Mouse (Mus musculus) right cerebral cortex, postnatal 4 days (tissue): Measurements from ENCODE around the gene Prkrip1.
"Not testable (repeated sequence)": the region's sequence is repeated elsewhere in the genome, so short reads cannot be mapped to it uniquely, and the experiment has no call there.

Experiments used
- DNase-seq: peaks from one replicate; pipeline ENCODE4 v3.0.0-alpha.2; 2022

Gene Prkrip1

GRCm38 (mm10) chr5:136211341-136212102 lies 12.8 kb upstream of the Prkrip1 start:
- DNase-seq = not testable (repeated sequence)

GRCm38 (mm10) chr5:136210549-136210948 lies 11.8 kb upstream of the Prkrip1 start:
- no peak for DNase-seq

- DNase-seq = peak; percentile 62
Observed at GRCm38 (mm10) chr5:136201832-136202231, 3.1 kb upstream of the Prkrip1 start.

GRCm38 (mm10) chr5:136199526-136199925 lies 763 bp upstream of the Prkrip1 start:
- no peak for DNase-seq

GRCm38 (mm10) chr5:136191870-136192269 lies 6.9 kb downstream of the Prkrip1 start:
- DNase-seq = no peak

GRCm38 (mm10) chr5:136186723-136187122 lies 12.0 kb downstream of the Prkrip1 start:
- DNase-seq = peak; percentile 55

- DNase-seq = no peak
Observed at GRCm38 (mm10) chr5:136183766-136184165, 15.0 kb downstream of the Prkrip1 start.

- DNase-seq = no peak
Observed at GRCm38 (mm10) chr5:136182830-136183229, 15.9 kb downstream of the Prkrip1 start.

GRCm38 (mm10) chr5:136182049-136182448 lies 16.7 kb downstream of the Prkrip1 start:
- no peak for DNase-seq

- no peak for DNase-seq
Observed at GRCm38 (mm10) chr5:136181197-136181596, 17.6 kb downstream of the Prkrip1 start.

GRCm38 (mm10) chr5:136179594-136179993 lies 19.2 kb downstream of the Prkrip1 start:
- no peak for DNase-seq

- peak; percentile 80 for DNase-seq
Observed at GRCm38 (mm10) chr5:136173606-136174463, 24.9 kb downstream of the Prkrip1 start.

GRCm38 (mm10) chr5:136172939-136173338 lies 25.8 kb downstream of the Prkrip1 start:
- DNase-seq = no peak

- no peak for DNase-seq
Observed at GRCm38 (mm10) chr5:136171363-136172341, 27.1 kb downstream of the Prkrip1 start.

GRCm38 (mm10) chr5:136170512-136171362 lies 28.0 kb downstream of the Prkrip1 start, which contains the start of gene Orai2:
Gene Orai2 (minus strand): TSS chr5:136170713.
- peak; percentile 85 for DNase-seq

- peak; percentile 34 for DNase-seq
Observed at GRCm38 (mm10) chr5:136169626-136170511, 28.9 kb downstream of the Prkrip1 start.

- DNase-seq = no peak
Observed at GRCm38 (mm10) chr5:136168071-136168470, 30.7 kb downstream of the Prkrip1 start.

- DNase-seq = no peak
Observed at GRCm38 (mm10) chr5:136167296-136167695, 31.5 kb downstream of the Prkrip1 start.

- no peak for DNase-seq
Observed at GRCm38 (mm10) chr5:136165246-136165645, 33.5 kb downstream of the Prkrip1 start.

GRCm38 (mm10) chr5:136163807-136164474 lies 34.8 kb downstream of the Prkrip1 start:
- DNase-seq = no peak
